Mouse (Mus musculus) midbrain, embryonic 14.5 days (tissue): Measurements from ENCODE around the gene Trim65. TPM values are rescaled to one million over a fixed set of nuclear protein-coding genes. Genes with fewer than 3 reads are reported as not detected.

Experiments used
- ATAC-seq: fragments of 200-750 bp; cut with Nextera tagmentation; 2 replicates; pipeline ENCODE4 v1.8.0; 2017; ENCODE audit warnings: moderate number of reproducible peaks, moderate library complexity; ENCODE audit not compliant: low FRiP score, low TSS enrichment
- DNase-seq: peaks from one replicate; pipeline ENCODE4 v3.0.0-alpha.2; 2015
- H3K27ac ChIP-seq: fragments of 300-500 bp; sonication (generic); replicated peaks from 2 replicates; pipeline ENCODE4 v1.5.1; 2014; ENCODE audit warnings: mild to moderate bottlenecking, low read depth, low read length, moderate library complexity
- H3K27me3 ChIP-seq: fragments of 300-500 bp; sonication (generic); 2 replicates; pipeline ENCODE4 v1.6.1; 2014; ENCODE audit warnings: low read length, control low read depth, mixed read lengths; ENCODE audit not compliant: control insufficient read depth, insufficient read depth
- H3K36me3 ChIP-seq: fragments of 300-500 bp; sonication (generic); 2 replicates; pipeline ENCODE4 v1.6.1; 2014; ENCODE audit warnings: low read length, control low read depth; ENCODE audit not compliant: control insufficient read depth, insufficient read depth
- H3K4me1 ChIP-seq: fragments of 300-500 bp; sonication (generic); 2 replicates; pipeline ENCODE4 v1.6.1; 2014; ENCODE audit warnings: mild to moderate bottlenecking, antibody characterized with exemption, low read length, control low read depth; ENCODE audit not compliant: control insufficient read depth, insufficient read depth
- H3K4me2 ChIP-seq: fragments of 300-500 bp; sonication (generic); 2 replicates; pipeline ENCODE4 v1.6.1; 2014; ENCODE audit warnings: mild to moderate bottlenecking, low read length, moderate library complexity
- H3K4me3 ChIP-seq: fragments of 300-500 bp; sonication (generic); replicated peaks from 2 replicates; pipeline ENCODE4 v1.5.1; 2014; ENCODE audit warnings: low read depth, low read length
- H3K9ac ChIP-seq: fragments of 300-500 bp; sonication (generic); replicated peaks from 2 replicates; pipeline ENCODE4 v1.6.1; 2014; ENCODE audit warnings: mild to moderate bottlenecking, low read length, moderate library complexity
- H3K9me3 ChIP-seq: fragments of 300-500 bp; sonication (generic); 2 replicates; pipeline ENCODE4 v1.6.1; 2016; ENCODE audit warnings: low read length, control low read depth, mixed read lengths; ENCODE audit not compliant: control insufficient read depth
- WGBS: fragments of 180-500 bp; shearing (Covaris S2); extraction: QIAGEN DNeasy Blood & Tissue Kit; methylation state at CpG from one replicate; pipeline ENCODE4 v1.1.7; 2014; 5-methylcytosine and 5-hydroxymethylcytosine counted together
- polyA plus RNA-seq: library from polyadenylated mRNA; unstranded; fragments of >200 nt; fragmentation: Nextera tagmentation; extraction: Ambion mirVana; gene quantifications from 2 replicates; pipeline ENCODE4 v1.2.1, GENCODE M21; 2014

Gene Trim65
- polyA plus RNA-seq, 1 experiment from 2014 or later: 2.0 TPM

DNA sequence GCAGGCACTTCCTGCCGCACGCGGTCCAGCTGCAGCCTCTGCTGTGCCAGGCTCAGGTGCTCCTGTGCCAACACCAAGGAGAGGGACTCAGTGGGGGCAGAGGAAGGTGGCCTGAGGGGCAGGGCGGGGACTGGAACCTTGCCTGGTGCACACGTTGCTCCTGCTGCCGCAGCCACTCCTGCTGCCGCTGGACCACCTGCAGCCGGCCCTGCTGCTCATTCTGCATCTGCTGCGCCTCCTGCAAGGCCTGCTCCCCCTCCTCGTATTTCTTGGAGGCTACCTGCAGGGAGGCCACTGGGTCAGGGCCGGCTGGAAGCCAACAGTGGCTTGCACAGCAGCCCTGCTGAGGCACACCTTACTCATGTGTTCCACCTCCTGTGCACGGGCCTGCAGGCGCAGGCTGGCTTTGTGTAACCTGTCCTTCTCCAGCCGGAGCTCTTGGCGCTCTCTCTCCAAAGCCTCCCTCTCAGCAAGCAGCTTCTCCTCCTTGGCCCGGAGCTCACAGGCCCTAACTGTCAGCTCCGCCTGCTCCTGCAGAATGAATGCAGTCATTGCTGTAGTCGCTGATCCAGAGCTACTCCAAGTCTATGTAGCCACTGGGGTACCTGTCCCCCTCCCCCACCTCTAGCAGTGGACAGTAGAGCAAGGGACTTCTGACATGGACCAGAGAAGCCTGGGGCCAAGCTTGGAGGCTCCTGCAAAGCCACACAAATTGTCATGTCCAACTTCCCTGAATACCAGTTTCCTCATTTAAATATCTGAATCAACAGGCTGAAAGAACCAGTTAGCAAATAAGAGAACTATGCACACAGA, 14.8 kb upstream of the Trim65 start:
- DNase-seq (no peak), ATAC-seq (no peak)
- H3K4me1 ChIP-seq: no peaks in the 10 kb centered on the region
- 62% methylated on average over 18 of the region's 18 CpGs for WGBS
- H3K27me3 ChIP-seq: no peaks in the 10 kb centered on the region
- H3K36me3 ChIP-seq: peaks cover 95% of the 10 kb centered on the region
- H3K27ac ChIP-seq: no peak overlapping the region
- no peaks in the 10 kb centered on the region for H3K9me3 ChIP-seq
- no peak overlapping the region for H3K4me2 ChIP-seq
- no peak overlapping the region for H3K9ac ChIP-seq
- H3K4me3 ChIP-seq: no peak overlapping the region

DNA sequence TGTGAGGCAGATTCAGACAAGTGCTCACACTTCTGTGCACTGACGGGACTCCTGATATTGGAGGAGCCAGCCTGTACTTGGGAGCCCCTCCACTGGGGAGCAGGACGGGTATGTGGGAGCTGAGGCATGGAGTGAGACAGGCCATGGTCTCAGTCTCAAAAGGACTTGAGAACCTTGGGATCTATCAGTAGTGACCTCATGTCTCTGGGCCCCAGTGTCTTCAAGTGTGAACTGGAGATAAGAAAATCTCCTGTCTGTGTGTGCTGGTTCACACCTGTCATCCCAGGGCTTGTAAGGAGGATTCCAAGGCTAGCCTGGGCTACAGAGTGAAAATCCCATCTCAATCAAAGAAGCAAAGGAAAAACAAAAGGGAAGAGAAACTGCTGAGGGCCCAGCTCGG, 12.5 kb upstream of the Trim65 start:
- Histone ChIP-seq H3K9me3 (no peaks in the 10 kb centered on the region), H3K36me3 (peaks cover 73% of the 10 kb centered on the region), H3K9ac (no peak overlapping the region), H3K27me3 (no peaks in the 10 kb centered on the region), H3K4me3 (no peak overlapping the region), H3K27ac (no peak overlapping the region), H3K4me2 (no peak overlapping the region), H3K4me1 (no peaks in the 10 kb centered on the region)
- ATAC-seq (no peak), DNase-seq (no peak)
- 93% methylated on average over 3 of the region's 3 CpGs for WGBS

DNA sequence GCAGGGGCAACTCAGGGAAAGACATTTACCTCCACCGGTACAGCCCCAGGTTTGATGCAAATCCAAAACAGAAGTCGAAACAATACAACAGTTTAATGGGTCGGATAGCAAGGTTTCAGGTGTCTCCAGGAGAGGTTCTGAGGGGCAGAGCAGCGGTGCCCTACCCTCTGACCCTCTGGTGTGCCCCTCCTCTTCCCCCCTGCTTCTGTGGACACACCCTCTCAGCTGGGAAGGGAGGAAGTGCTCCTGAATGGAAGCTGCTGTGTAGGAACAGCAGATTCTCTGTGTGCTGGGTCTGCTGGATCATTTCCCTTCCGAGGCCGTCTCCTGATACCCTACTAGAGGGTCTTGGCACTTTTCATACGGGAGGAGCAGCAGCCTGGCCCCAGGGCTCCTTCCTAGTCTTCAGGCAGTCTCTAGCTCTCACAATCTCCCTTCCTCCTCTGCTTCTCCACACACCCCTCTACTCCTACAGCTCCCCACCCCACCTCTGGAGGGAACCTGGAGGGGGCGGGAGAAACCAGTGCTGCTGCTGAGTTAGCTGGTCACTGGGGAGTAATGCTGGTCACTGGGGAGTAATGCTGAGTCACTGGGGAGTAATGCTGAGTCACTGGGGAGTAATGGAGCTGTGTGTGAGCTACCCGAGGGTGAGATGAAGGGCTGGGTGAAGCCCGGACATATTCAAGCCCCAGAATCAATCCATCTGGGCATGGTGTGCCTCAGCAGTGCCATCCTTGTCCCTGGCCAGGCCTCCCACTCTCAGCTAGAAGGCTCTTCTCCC, 11.5 kb upstream of the Trim65 start:
- H3K4me1 ChIP-seq: peaks cover 4% of the 10 kb centered on the region; the same call in 1 of the 2 replicates
- no peaks in the 10 kb centered on the region for H3K27me3 ChIP-seq
- 78% methylated on average over 10 of the region's 10 CpGs for WGBS
- peaks cover 62% of the 10 kb centered on the region for H3K36me3 ChIP-seq
- DNase-seq (no peak), ATAC-seq (no peak)
- no peak overlapping the region for H3K27ac ChIP-seq
- H3K4me2 ChIP-seq: no peak overlapping the region
- H3K4me3 ChIP-seq: no peak overlapping the region
- H3K9ac ChIP-seq: no peak overlapping the region
- no peaks in the 10 kb centered on the region for H3K9me3 ChIP-seq

DNA sequence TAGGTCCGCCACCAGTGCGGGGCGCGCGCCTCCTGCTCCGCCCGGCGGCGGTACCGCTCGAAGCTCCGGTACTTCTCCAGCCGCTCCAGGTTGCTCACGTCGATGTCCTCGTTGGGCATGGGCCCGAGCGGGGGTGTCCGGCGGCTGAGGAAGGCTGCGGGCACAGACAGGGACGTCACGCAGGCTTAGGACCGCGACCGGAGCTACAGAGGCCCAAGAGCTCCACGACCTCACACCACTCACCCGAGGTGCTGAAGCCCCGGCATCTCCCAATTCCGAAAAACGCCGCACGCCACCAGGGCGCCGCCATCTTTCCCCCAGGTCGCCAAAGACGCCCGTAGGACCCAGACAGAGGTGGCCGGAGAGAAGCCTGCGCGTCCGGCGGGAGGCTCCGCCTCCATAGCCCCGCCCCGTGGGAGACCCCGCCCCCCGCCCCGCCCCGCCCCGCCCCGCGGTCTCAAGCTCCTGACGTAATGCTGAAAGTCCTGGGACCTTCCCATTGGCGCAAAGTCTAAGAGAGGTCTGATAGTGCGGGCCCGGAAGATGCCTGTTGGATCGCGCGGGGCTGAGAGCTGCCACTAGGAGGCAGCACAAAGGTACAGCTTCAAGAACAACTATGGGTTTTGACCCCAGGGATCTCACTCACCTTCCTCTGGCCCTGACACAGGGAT, 7.7 kb upstream of the Trim65 start, which contains the start of gene Mrpl38:
Gene Mrpl38 (minus strand): TSS at position 401 of the 671 bp plus-strand sequence.
- Histone ChIP-seq H3K36me3 (peaks cover 39% of the 10 kb centered on the region), H3K4me2 (peak within 1 kb of the TSS; percentile 63), H3K27ac (peak within 1 kb of the TSS; percentile 74), H3K27me3 (no peaks in the 10 kb centered on the region), H3K4me1 (peaks cover 4% of the 10 kb centered on the region; the same call in 1 of the 2 replicates), H3K9me3 (no peaks in the 10 kb centered on the region), H3K9ac (peak within 1 kb of the TSS; percentile 81), H3K4me3 (peak within 1 kb of the TSS; percentile 87)
- WGBS: under 1% methylated on average over 60 of the region's 60 CpGs
- ATAC-seq (peak; percentile 94), DNase-seq (peak; percentile 94)

DNA sequence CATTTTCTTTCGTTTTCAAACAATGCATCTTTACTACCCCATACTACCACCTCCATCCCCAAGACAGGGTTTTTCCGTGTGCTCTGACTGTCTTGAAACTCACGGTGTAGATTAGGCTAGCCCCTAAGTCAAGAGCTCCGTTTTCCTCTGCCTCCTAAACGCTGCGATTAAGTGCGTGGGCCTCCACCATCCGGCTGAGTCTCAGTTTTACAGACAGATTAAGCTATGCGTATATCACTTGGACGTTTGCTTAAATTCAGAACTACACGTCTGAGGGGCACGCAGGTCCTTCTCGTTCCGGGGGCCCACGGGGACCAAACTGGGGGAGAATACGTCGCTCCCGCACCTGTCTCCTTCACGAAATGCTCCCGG, 7.2 kb upstream of the Trim65 start:
- Histone ChIP-seq H3K9me3 (no peaks in the 10 kb centered on the region), H3K9ac (peak overlapping the region; percentile 81), H3K36me3 (peaks cover 35% of the 10 kb centered on the region), H3K4me2 (peak overlapping the region; percentile 63), H3K27ac (peak overlapping the region; percentile 74; the same call in 1 of the 2 replicates), H3K27me3 (no peaks in the 10 kb centered on the region), H3K4me1 (peaks cover 4% of the 10 kb centered on the region; the same call in 1 of the 2 replicates), H3K4me3 (peak overlapping the region; percentile 87)
- peak; percentile 27 for DNase-seq
- under 1% methylated on average over 20 of the region's 20 CpGs for WGBS
- ATAC-seq: no peak

DNA sequence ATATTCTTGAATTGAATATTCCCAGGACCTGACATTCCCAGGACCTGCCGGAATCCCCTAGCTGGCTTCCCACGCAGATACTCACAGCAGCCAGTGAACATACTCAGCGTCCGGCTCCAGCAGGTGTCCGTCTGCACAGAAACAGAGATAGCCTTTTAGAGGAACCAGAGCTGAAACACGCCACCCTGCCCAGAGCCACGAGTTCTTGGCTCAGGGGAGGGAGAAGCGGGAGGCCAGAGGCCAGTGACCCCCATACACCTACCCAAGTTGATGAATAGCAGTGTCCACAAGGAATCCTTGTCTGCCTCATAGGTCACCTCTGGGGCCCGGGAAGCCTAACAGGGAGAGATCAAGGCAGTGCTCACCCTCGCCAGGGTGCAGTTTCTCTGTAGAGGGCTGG, 3.2 kb upstream of the Trim65 start:
- Histone ChIP-seq H3K4me3 (no peak overlapping the region), H3K27ac (no peak overlapping the region), H3K27me3 (no peaks in the 10 kb centered on the region), H3K9me3 (no peaks in the 10 kb centered on the region), H3K4me2 (no peak overlapping the region), H3K9ac (no peak overlapping the region), H3K36me3 (peaks cover 29% of the 10 kb centered on the region), H3K4me1 (peaks cover 11% of the 10 kb centered on the region)
- DNase-seq: no peak
- 92% methylated on average over 10 of the region's 10 CpGs for WGBS
- ATAC-seq: no peak

DNA sequence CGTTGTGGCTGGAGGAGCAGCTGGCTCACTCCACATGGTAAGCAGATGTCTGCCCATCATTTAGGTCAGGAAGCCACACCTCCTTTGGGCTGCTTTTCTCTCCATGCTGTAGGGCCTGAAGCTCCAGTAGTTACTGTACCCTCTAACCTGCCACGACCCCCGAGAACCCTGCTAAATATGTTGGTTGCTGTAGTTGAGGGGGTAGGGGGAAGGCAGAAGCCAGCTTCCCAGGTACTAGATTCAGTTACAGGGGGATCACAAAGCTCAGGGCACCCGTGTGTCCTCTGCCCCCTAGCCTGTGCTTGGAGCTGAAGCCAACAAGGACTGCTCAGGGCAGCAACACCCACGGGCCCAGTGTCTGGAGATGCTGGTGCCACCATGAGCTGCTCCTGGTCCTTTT, 2.6 kb upstream of the Trim65 start:
- H3K4me2 ChIP-seq: no peak overlapping the region
- H3K4me3 ChIP-seq: no peak overlapping the region
- WGBS: 89% methylated on average over 5 of the region's 5 CpGs
- H3K9ac ChIP-seq: no peak overlapping the region
- peaks cover 11% of the 10 kb centered on the region for H3K4me1 ChIP-seq
- peaks cover 29% of the 10 kb centered on the region for H3K36me3 ChIP-seq
- no peaks in the 10 kb centered on the region for H3K27me3 ChIP-seq
- H3K27ac ChIP-seq: no peak overlapping the region
- no peaks in the 10 kb centered on the region for H3K9me3 ChIP-seq
- DNase-seq: no peak
- no peak for ATAC-seq

DNA sequence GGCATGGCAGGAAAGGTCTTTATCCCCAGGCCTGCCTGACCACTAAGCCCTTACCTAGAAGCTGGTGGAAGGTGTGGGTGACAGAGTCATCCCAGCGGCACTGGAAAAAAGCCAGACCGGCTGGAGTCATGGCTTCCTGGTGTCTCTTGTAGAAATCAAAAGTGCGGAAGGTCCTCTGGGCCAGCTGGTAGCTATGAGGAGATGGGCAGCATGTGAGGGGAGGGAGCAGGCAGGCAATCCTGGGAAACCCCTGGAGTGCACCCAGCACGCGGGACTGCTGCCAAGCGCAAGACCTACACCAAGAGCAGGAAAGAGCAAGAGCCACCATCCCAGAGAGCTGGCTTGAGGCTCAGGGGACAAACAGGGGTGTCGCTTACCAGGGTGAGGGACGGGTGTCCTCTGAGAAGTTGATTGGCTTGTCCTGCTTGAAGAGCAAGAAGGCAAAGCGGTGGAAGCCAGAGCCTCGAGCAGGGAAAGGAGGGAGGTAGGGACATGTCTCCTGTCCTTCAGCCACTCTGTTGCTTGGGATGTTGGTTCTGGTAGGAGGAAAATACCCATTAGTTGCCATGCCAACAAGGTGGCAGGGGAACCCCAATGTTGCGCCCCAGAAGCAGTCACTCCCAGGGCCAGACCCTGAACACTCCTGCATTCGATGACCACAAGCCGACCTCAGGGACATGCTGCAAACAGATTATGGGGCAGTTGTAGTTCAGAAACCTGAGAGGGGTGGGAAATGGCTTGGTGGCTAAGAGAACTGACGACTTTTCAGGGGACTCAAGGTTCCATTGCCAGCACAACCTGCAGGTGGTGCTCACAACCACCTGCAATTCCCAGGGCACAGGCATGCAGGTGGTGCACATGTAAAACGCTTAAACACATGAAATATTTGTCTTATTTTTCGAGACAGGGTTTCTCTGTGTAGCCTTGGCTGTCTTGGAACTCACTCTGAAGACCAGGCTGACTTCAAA, 1.7 kb upstream of the Trim65 start:
- Histone ChIP-seq H3K4me1 (peaks cover 7% of the 10 kb centered on the region; the same call in 1 of the 2 replicates), H3K36me3 (peaks cover 29% of the 10 kb centered on the region), H3K4me2 (no peak overlapping the region), H3K4me3 (no peak overlapping the region), H3K27ac (no peak overlapping the region), H3K9ac (no peak overlapping the region), H3K9me3 (no peaks in the 10 kb centered on the region), H3K27me3 (no peaks in the 10 kb centered on the region)
- DNase-seq (no peak), ATAC-seq (no peak)
- 90% methylated on average over 16 of the region's 16 CpGs for WGBS
